Mouse (Mus musculus) myocyte (in vitro differentiated cells): ENCODE data around the gene Gsta2.

Source experiments
- E2F4 ChIP-seq: IDR thresholded peaks from one replicate; pipeline ENCODE4 v1.6.1; 2011; ENCODE audit warnings: mild to moderate bottlenecking, control low read depth, moderate library complexity; ENCODE audit not compliant: insufficient read depth
- MAX ChIP-seq: IDR thresholded peaks from one replicate; pipeline ENCODE4 v1.6.1; 2011; ENCODE audit warnings: low read depth, mild to moderate bottlenecking, control low read depth
- MYOD1 ChIP-seq, 3 experiments: IDR thresholded peaks; one replicate each; pipeline ENCODE4 v1.6.1; 2011; ENCODE audit warnings: control low read depth in 2 of 3, low read depth in 2 of 3, mild to moderate bottlenecking in 2 of 3, moderate library complexity in 1 of 3; ENCODE audit not compliant: insufficient read length in 2 of 3, control insufficient read depth in 1 of 3
- POLR2A ChIP-seq: IDR thresholded peaks from one replicate; pipeline ENCODE4 v1.6.1; 2011; ENCODE audit warnings: low read depth, mild to moderate bottlenecking, control low read depth, moderate library complexity; ENCODE audit not compliant: insufficient read length
- POLR2AphosphoS2 ChIP-seq: IDR thresholded peaks from one replicate; pipeline ENCODE4 v1.6.1; 2011; ENCODE audit warnings: low read depth, control low read depth; ENCODE audit not compliant: insufficient read length
- SRF ChIP-seq: IDR thresholded peaks from one replicate; pipeline ENCODE4 v1.6.1; 2011; ENCODE audit warnings: low read depth; ENCODE audit not compliant: control insufficient read depth, insufficient read length
- USF1 ChIP-seq: IDR thresholded peaks from one replicate; pipeline ENCODE4 v1.6.1; 2011; ENCODE audit warnings: low read depth, mild to moderate bottlenecking, control low read depth, moderate library complexity

DNA sequence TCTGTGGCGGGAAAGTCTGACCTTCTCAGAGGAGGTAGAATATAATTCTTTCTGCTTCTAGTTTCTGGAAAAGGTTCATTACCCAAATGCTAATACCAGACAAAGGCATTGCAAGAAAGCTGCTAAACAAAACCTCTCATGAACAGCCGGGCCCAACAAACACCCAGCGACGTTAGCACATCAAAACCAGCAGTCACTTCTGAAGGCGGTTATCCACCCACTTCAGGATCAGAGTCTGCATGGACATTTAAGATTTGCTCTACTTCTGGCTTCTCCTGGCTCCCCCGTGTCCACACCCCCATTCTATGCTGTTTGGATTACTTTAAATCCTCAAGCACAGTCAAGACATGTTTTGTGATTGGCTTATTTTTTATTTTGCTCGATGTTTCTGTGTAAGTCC, 39.0 kb upstream of the Gsta2 start:
- TF ChIP-seq POLR2A (no peak), MYOD1 (IDR thresholded peaks at IDR 0.05; ENCODE audit: control insufficient read depth in 1 of 3, insufficient read length in 2 of 3, low read depth in 2 of 3) (no peak), SRF (no peak), MAX (no peak), POLR2AphosphoS2 (no peak), E2F4 (no peak), USF1 (no peak)
